Mouse (Mus musculus): ENCODE results near the gene Gpr161. TPM values are rescaled to one million over a fixed set of nuclear protein-coding genes. Genes with fewer than 3 reads are reported as not detected.

Gpr161 gene
- polyA plus RNA-seq, 1 experiment: 3.0 TPM

- no peaks in the 10 kb centered on the region for H3K4me1 ChIP-seq (ENCODE audit: control insufficient read depth, insufficient read depth, low read length)
- no peak overlapping the region for H3K4me3 ChIP-seq (replicated peaks; ENCODE audit: extremely low read depth, low read depth, low read length)
- DNase-seq: no peak
- no peak for TF ChIP-seq CTCF (IDR thresholded peaks at IDR 0.05; ENCODE audit: insufficient read depth, low read length)
- TF ChIP-seq POLR2A (IDR thresholded peaks at IDR 0.05; ENCODE audit: borderline replicate concordance, extremely low read depth, low read depth, low read length): no peak
- WGBS: 95% methylated on average over 3 of the region's 3 CpGs
Measured at GRCm38 (mm10) chr1:165365057-165365456, 69.5 kb downstream of the Gpr161 start.

GRCm38 (mm10) chr1:165370990-165371389 is 75.4 kb downstream of the Gpr161 start:
- DNase-seq: no peak
- WGBS: 96% methylated on average over 4 of the region's 4 CpGs
- Histone ChIP-seq H3K4me3 (replicated peaks; ENCODE audit: extremely low read depth, low read depth, low read length) (no peak overlapping the region), H3K4me1 (ENCODE audit: control insufficient read depth, insufficient read depth, low read length) (no peaks in the 10 kb centered on the region)
- TF ChIP-seq POLR2A (IDR thresholded peaks at IDR 0.05; ENCODE audit: borderline replicate concordance, extremely low read depth, low read depth, low read length) (no peak), CTCF (IDR thresholded peaks at IDR 0.05; ENCODE audit: insufficient read depth, low read length) (no peak)

- H3K4me1 ChIP-seq (ENCODE audit: control insufficient read depth, insufficient read depth, low read length): no peaks in the 10 kb centered on the region
- TF ChIP-seq CTCF (IDR thresholded peaks at IDR 0.05; ENCODE audit: insufficient read depth, low read length): no peak
- no peak for TF ChIP-seq POLR2A (IDR thresholded peaks at IDR 0.05; ENCODE audit: borderline replicate concordance, extremely low read depth, low read depth, low read length)
- WGBS: 59% methylated on average over 9 of the region's 9 CpGs
- DNase-seq: peak; percentile 49
- no peak overlapping the region for H3K4me3 ChIP-seq (replicated peaks; ENCODE audit: extremely low read depth, low read depth, low read length)
Measured at GRCm38 (mm10) chr1:165373839-165374238, 78.2 kb downstream of the Gpr161 start.

Other genes with a start within 250 kb of the Gpr161 start
- gene Tbx19, start 135.0 kb upstream of the Gpr161 start, polyA plus RNA-seq (2012; rRNA removed): 0.08 and 0.34 TPM in 2 replicates
- 53.9 and 71.5 TPM in 2 replicates for gene Sft2d2, start 101.4 kb upstream of the Gpr161 start, polyA plus RNA-seq (2012; rRNA removed)
- 16.3 and 21.2 TPM in 2 replicates for gene Tiprl, start 58.8 kb upstream of the Gpr161 start, polyA plus RNA-seq (2012; rRNA removed)
- 20.0 and 26.0 TPM in 2 replicates for gene Dcaf6, start 164.7 kb downstream of the Gpr161 start, polyA plus RNA-seq (2012; rRNA removed)
- gene Mpc2, start 164.8 kb downstream of the Gpr161 start, polyA plus RNA-seq (2012; rRNA removed): 53.8 and 63.5 TPM in 2 replicates
- 0.08 and 0.14 TPM in 2 replicates for gene Adcy10, start 189.4 kb downstream of the Gpr161 start, polyA plus RNA-seq (2012; rRNA removed)